In genomic region chr10:98962092-98962491, GRCm38 (mm10) we compare ENCODE assay signal across 16 mouse cellular contexts. TPM values are rescaled to one million over a fixed set of nuclear protein-coding genes. Genes with fewer than 3 reads are reported as not detected.
DNase-seq lines count a peak whose midpoint lies in the region; ATAC-seq and TF ChIP-seq lines count a peak whose summit lies in the region.
"Had no signal": no experiment of that assay in that cellular context is flagged by ENCODE, and none has a peak within 500 bp of the region (broad histone marks: within the 10 kb centered on the region; RNA-seq: fewer than 3 reads in every experiment).

No protein-coding gene starts in this region.

- TF ChIP-seq POLR2A in brain, embryonic 14.5 days (IDR thresholded peaks at IDR 0.05; ENCODE audit: borderline replicate concordance, extremely low read depth, insufficient read depth, insufficient read length, poor library complexity, severe bottlenecking) = no peak

- ATAC-seq in hindbrain, postnatal 0 days = no peak
- ATAC-seq in CD4-positive, CD25-positive, alpha-beta regulatory T cell, adult 4 months = peak; percentile 61
- no peak for ATAC-seq in liver, embryonic 15.5 days (ENCODE audit: insufficient read depth)
- ATAC-seq in intestine, embryonic 15.5 days = no peak
- no peak for ATAC-seq in hindbrain, embryonic 12.5 days (ENCODE audit: low FRiP score)
- ATAC-seq: midbrain, embryonic 16.5 days had no signal

- peak; percentile 14 for DNase-seq in hindbrain, embryonic 10.5 days (ENCODE audit: low spot score)
- no peak for DNase-seq in hindbrain, postnatal 0 days (ENCODE audit: low spot score)
- DNase-seq in brain, embryonic 14.5 days (ENCODE audit: low read depth) = peak; percentile 41
- DNase-seq in kidney, adult 8-10 months = no peak
- DNase-seq: adrenal gland, adult 2 months; cerebellum, adult 2 months; heart, postnatal 4 days; kidney, postnatal 10 days; retina, postnatal 1 day; thymus, postnatal 36 days had no signal

- no peak overlapping the region for H3K4me3 ChIP-seq in hindbrain, embryonic 10.5 days
- no peak overlapping the region for H3K4me3 ChIP-seq in hindbrain, postnatal 0 days (ENCODE audit: low read length)
- no peak overlapping the region for H3K4me3 ChIP-seq in liver, embryonic 15.5 days (replicated peaks)
- H3K4me3 ChIP-seq in intestine, embryonic 15.5 days (replicated peaks) = no peak overlapping the region
- no peak overlapping the region for H3K4me3 ChIP-seq in hindbrain, embryonic 12.5 days
- H3K4me3 ChIP-seq: limb, embryonic 15.5 days had no signal

- 61% methylated on average over 8 of the region's 8 CpGs for WGBS in hindbrain, embryonic 10.5 days
- WGBS in hindbrain, postnatal 0 days = 62% methylated on average over 8 of the region's 8 CpGs
- 77% methylated on average over 8 of the region's 8 CpGs for WGBS in liver, embryonic 15.5 days (ENCODE audit: insufficient replicate concordance)
- 69% methylated on average over 8 of the region's 8 CpGs for WGBS in intestine, embryonic 15.5 days
- 56% methylated on average over 8 of the region's 8 CpGs for WGBS in hindbrain, embryonic 12.5 days

- H3K27me3 ChIP-seq in hindbrain, embryonic 10.5 days (ENCODE audit: insufficient read depth, poor library complexity, severe bottlenecking) = no peaks in the 10 kb centered on the region
- no peaks in the 10 kb centered on the region for H3K27me3 ChIP-seq in hindbrain, postnatal 0 days (ENCODE audit: insufficient read depth, low read length)
- H3K27me3 ChIP-seq in liver, embryonic 15.5 days = no peaks in the 10 kb centered on the region
- H3K27me3 ChIP-seq in intestine, embryonic 15.5 days (replicated peaks) = no peaks in the 10 kb centered on the region
- no peaks in the 10 kb centered on the region for H3K27me3 ChIP-seq in hindbrain, embryonic 12.5 days
- H3K27me3 ChIP-seq: limb, embryonic 15.5 days had no signal

- H3K36me3 ChIP-seq in hindbrain, embryonic 10.5 days = no peaks in the 10 kb centered on the region
- H3K36me3 ChIP-seq in hindbrain, postnatal 0 days (ENCODE audit: insufficient read depth, low read length) = no peaks in the 10 kb centered on the region
- no peaks in the 10 kb centered on the region for H3K36me3 ChIP-seq in liver, embryonic 15.5 days (replicated peaks)
- H3K36me3 ChIP-seq in intestine, embryonic 15.5 days = no peaks in the 10 kb centered on the region
- no peaks in the 10 kb centered on the region for H3K36me3 ChIP-seq in hindbrain, embryonic 12.5 days
- H3K36me3 ChIP-seq: limb, embryonic 15.5 days had no signal

- 0 out of 2 replicates have a peak overlapping the region, but pooled peaks have one; percentile 35 for H3K27ac ChIP-seq in hindbrain, embryonic 10.5 days
- no peak overlapping the region for H3K27ac ChIP-seq in hindbrain, postnatal 0 days
- H3K27ac ChIP-seq in liver, embryonic 15.5 days (replicated peaks) = no peak overlapping the region
- H3K27ac ChIP-seq in intestine, embryonic 15.5 days = no peak overlapping the region
- no peak overlapping the region for H3K27ac ChIP-seq in hindbrain, embryonic 12.5 days
- H3K27ac ChIP-seq: limb, embryonic 15.5 days had no signal

- H3K4me2 ChIP-seq in hindbrain, postnatal 0 days (ENCODE audit: low read depth, low read length) = no peak overlapping the region
- H3K4me2 ChIP-seq in liver, embryonic 15.5 days = peak overlapping the region; percentile 38
- H3K4me2 ChIP-seq in intestine, embryonic 15.5 days (replicated peaks) = no peak overlapping the region
- H3K4me2 ChIP-seq in hindbrain, embryonic 12.5 days (replicated peaks) = no peak overlapping the region
- H3K4me2 ChIP-seq: limb, embryonic 15.5 days had no signal

- no peaks in the 10 kb centered on the region for H3K9me3 ChIP-seq in hindbrain, embryonic 10.5 days
- no peaks in the 10 kb centered on the region for H3K9me3 ChIP-seq in hindbrain, postnatal 0 days (ENCODE audit: low read length)
- no peaks in the 10 kb centered on the region for H3K9me3 ChIP-seq in liver, embryonic 15.5 days (replicated peaks)
- no peaks in the 10 kb centered on the region for H3K9me3 ChIP-seq in intestine, embryonic 15.5 days
- no peaks in the 10 kb centered on the region for H3K9me3 ChIP-seq in hindbrain, embryonic 12.5 days (replicated peaks)
- H3K9me3 ChIP-seq: limb, embryonic 15.5 days had no signal

- no peak overlapping the region for H3K9ac ChIP-seq in hindbrain, postnatal 0 days (replicated peaks; ENCODE audit: low read length)
- no peak overlapping the region for H3K9ac ChIP-seq in liver, embryonic 15.5 days
- no peak overlapping the region for H3K9ac ChIP-seq in intestine, embryonic 15.5 days
- H3K9ac ChIP-seq in hindbrain, embryonic 12.5 days = no peak overlapping the region
- H3K9ac ChIP-seq: limb, embryonic 15.5 days had no signal

- TF ChIP-seq CTCF in hindbrain, postnatal 0 days (IDR thresholded peaks at IDR 0.05; ENCODE audit: low read depth) = no peak
- no peak for TF ChIP-seq CTCF in brain, embryonic 14.5 days (IDR thresholded peaks at IDR 0.05; ENCODE audit: borderline replicate concordance, extremely low read depth, insufficient read depth, insufficient read length)

- H3K4me1 ChIP-seq in hindbrain, embryonic 10.5 days (replicated peaks) = 0 out of 2 replicates have a peak, but pooled peaks cover 15% of the 10 kb centered on the region
- 0 out of 2 replicates have a peak, but pooled peaks cover 4% of the 10 kb centered on the region for H3K4me1 ChIP-seq in hindbrain, postnatal 0 days (ENCODE audit: insufficient read depth, low read length)
- H3K4me1 ChIP-seq in liver, embryonic 15.5 days (replicated peaks) = peaks cover 43% of the 10 kb centered on the region
- 0 out of 2 replicates have a peak, but pooled peaks cover 6% of the 10 kb centered on the region for H3K4me1 ChIP-seq in intestine, embryonic 15.5 days (replicated peaks)
- peaks cover 2% of the 10 kb centered on the region; the same call in 1 of the 2 replicates for H3K4me1 ChIP-seq in hindbrain, embryonic 12.5 days

RNA-seq across cellular contexts. Expression of gene Atp2b1, which starts 47.9 kb away (rescaled TPM):
- 90.4 and 93.7 TPM in 2 replicates for polyA plus RNA-seq in hindbrain, embryonic 10.5 days (2016; fragmentation: Nextera tagmentation; extraction: Ambion mirVana)
- 152 and 154 TPM in 2 replicates for total RNA-seq in hindbrain, postnatal 0 days (2014; rRNA removed)
- 336 and 338 TPM in 2 replicates for polyA plus RNA-seq in hindbrain, postnatal 0 days (2015; fragmentation: Nextera tagmentation; extraction: Ambion mirVana)
- 100 to 1,000 TPM; 147 to 159 TPM for polyA plus RNA-seq in CD4-positive, CD25-positive, alpha-beta regulatory T cell, adult 4 months (2017; shearing (Covaris generic))
- 46.6 and 92.4 TPM in 2 replicates for polyA plus RNA-seq in brain, embryonic 14.5 days (2012; rRNA removed)
- polyA plus RNA-seq in liver, embryonic 15.5 days (2015; fragmentation: Nextera tagmentation; extraction: Ambion mirVana) = 30.9 and 33.3 TPM in 2 replicates
- 155 and 176 TPM in 2 replicates for polyA plus RNA-seq in intestine, embryonic 15.5 days (2015; fragmentation: Nextera tagmentation; extraction: Ambion mirVana)
- polyA plus RNA-seq in hindbrain, embryonic 12.5 days (2016; fragmentation: Nextera tagmentation; extraction: Ambion mirVana) = 151 and 160 TPM in 2 replicates

Comparison
In these comparisons a context has a peak if more than half of its experiments do, and no peak if none do; other contexts are left out.
1. DNase-seq: peak in hindbrain, embryonic 10.5 days (single experiment) and brain, embryonic 14.5 days (single experiment); none in hindbrain, postnatal 0 days (single experiment) and kidney, adult 8-10 months (0 of 2).